Mouse (Mus musculus) ES-Bruce4 (cell line): ENCODE results near the gene Fbxo39.

Source experiments
- CTCF ChIP-seq: IDR thresholded peaks from one replicate; pipeline ENCODE4 v1.8.1; 2011; ENCODE audit warnings: low read depth, low read length
- EP300 ChIP-seq: IDR thresholded peaks from 2 replicates; pipeline ENCODE4 v1.6.1; 2011; ENCODE audit warnings: low read depth, low read length; ENCODE audit not compliant: insufficient read depth
- POLR2A ChIP-seq: IDR thresholded peaks from one replicate; pipeline ENCODE4 v1.8.1; 2011; ENCODE audit warnings: low read length; ENCODE audit not compliant: insufficient read depth

DNA sequence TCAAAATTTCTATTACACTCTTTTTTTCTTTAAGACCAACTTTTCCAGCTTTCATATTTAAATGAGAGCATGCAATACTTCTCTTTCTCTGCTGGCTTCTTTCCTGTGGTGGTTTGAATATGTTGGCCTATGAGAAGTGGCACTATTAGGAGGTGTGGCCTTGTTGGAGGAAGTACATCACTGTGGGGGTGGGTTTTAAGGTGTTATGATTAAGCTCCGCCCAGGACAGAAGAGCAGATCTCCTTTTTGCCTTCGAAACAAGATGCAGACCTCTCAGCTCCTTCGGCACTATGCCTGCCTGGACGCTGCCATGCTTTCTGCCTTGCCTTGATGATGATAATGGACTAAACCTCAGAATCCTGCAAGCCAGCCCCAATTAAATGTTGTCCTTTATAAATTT is 11.5 kb downstream of the Fbxo39 start:
- TF ChIP-seq EP300: no peak
- TF ChIP-seq CTCF: no peak
- no peak for TF ChIP-seq POLR2A
